Mouse (Mus musculus) MEL (cell line): ENCODE measurements around the gene Vmn2r27.

Source experiments
- CTCF ChIP-seq, 3 experiments: IDR thresholded peaks in 2 of 3; conservative IDR thresholded peaks in 1 of 3; 2 replicates each; pipeline ENCODE4 v1.5.1; 2011 to 2012; ENCODE audit warnings: low read length in 3 of 3, low read depth in 2 of 3, mild to moderate bottlenecking in 2 of 3, improper control_type of control experiment in 1 of 3, inconsistent platforms in 1 of 3, mixed read lengths in 1 of 3, moderate library complexity in 1 of 3; ENCODE audit not compliant: control insufficient read depth in 1 of 3, insufficient read depth in 1 of 3, poor library complexity in 1 of 3, severe bottlenecking in 1 of 3
- KAT2A ChIP-seq: conservative IDR thresholded peaks from 2 replicates; pipeline ENCODE4 v1.6.1; 2012; ENCODE audit warnings: low read depth, low read length, improper control_type of control experiment, inconsistent platforms
- MAX ChIP-seq: IDR thresholded peaks from 2 replicates; pipeline ENCODE4 v1.6.1; 2011; ENCODE audit warnings: low read length, improper control_type of control experiment
- MEF2A ChIP-seq: IDR thresholded peaks from 2 replicates; pipeline ENCODE4 v1.6.1; 2014; ENCODE audit warnings: low read depth, mild to moderate bottlenecking, inconsistent platforms, low read length, improper control_type of control experiment; ENCODE audit not compliant: poor library complexity, insufficient replicate concordance, severe bottlenecking; ENCODE audit errors: extremely low read depth
- MYC ChIP-seq: IDR thresholded peaks from 2 replicates; pipeline ENCODE4 v1.6.1; 2011; ENCODE audit warnings: low read depth, mild to moderate bottlenecking, low read length, improper control_type of control experiment, moderate library complexity
- USF1 ChIP-seq: IDR thresholded peaks from 2 replicates; pipeline ENCODE4 v1.6.1; 2014; ENCODE audit warnings: low read depth, mild to moderate bottlenecking, inconsistent platforms, low read length, improper control_type of control experiment, moderate library complexity

GRCm38 (mm10) chr6:124278291-124278690 is 46.6 kb upstream of the Vmn2r27 start:
- TF ChIP-seq USF1 (no peak), CTCF (IDR thresholded peaks at IDR 0.05 in 2 of 3, conservative IDR thresholded peaks at IDR 0.05 in 1 of 3; ENCODE audit: control insufficient read depth in 1 of 3, insufficient read depth in 1 of 3, low read depth in 2 of 3, low read length in 3 of 3, poor library complexity in 1 of 3, severe bottlenecking in 1 of 3) (no peak), MAX (no peak), MEF2A (no peak), KAT2A (no peak), MYC (no peak)
